Mouse (Mus musculus) activated CD4-positive, CD25-positive, alpha-beta regulatory T cell (primary cell): ENCODE results near the gene Olfr390. TPM values are rescaled to one million over a fixed set of nuclear protein-coding genes. Genes with fewer than 3 reads are reported as not detected.

Experiments used
- polyA plus RNA-seq, 2 experiments: library from polyadenylated mRNA; unstranded; fragments of 100-300 nt; shearing (Covaris generic); gene quantifications; one replicate each; pipeline ENCODE4 v1.2.1; 2017

Gene Olfr390
- under 1 TPM in 1 of 2 experiments, not detected in 1; 0.22 TPM for polyA plus RNA-seq

GRCm38 (mm10) chr11:73782664-73783063 is at the start of gene Olfr390:
Gene Olfr390 (plus strand): TSS chr11:73782964.

GRCm38 (mm10) chr11:73780613-73781012 is 2.2 kb upstream of the Olfr390 start, which contains the start of gene Olfr389:
Gene Olfr389 (minus strand): TSS chr11:73780713.

GRCm38 (mm10) chr11:73802952-73803351 is 20.2 kb downstream of the Olfr390 start, which contains the start of gene Olfr391-ps:
Gene Olfr391-ps (minus strand): TSS chr11:73803052.

GRCm38 (mm10) chr11:73816949-73817348 is 34.2 kb downstream of the Olfr390 start, which contains the start of gene Olfr392:
Gene Olfr392 (minus strand): TSS chr11:73817049.

Other genes with a start within 250 kb of the Olfr390 start
- gene Olfr385, start 190.0 kb upstream of the Olfr390 start, polyA plus RNA-seq: not detected
- gene Olfr384, start 184.4 kb upstream of the Olfr390 start, polyA plus RNA-seq: under 1 TPM in 1 of 2 experiments, not detected in 1; 0.20 TPM
- gene Zfp735, start 94.2 kb upstream of the Olfr390 start, polyA plus RNA-seq: not detected
- gene Olfr389, start 2.3 kb upstream of the Olfr390 start, polyA plus RNA-seq: not detected
- gene Olfr391-ps, start 20.1 kb downstream of the Olfr390 start, polyA plus RNA-seq: not detected
- under 1 TPM in 1 of 2 experiments, not detected in 1; 0.06 TPM for gene Olfr392, start 34.1 kb downstream of the Olfr390 start, polyA plus RNA-seq
- not detected for gene Olfr393, start 68.5 kb downstream of the Olfr390 start, polyA plus RNA-seq
- not detected for gene Olfr394, start 107.8 kb downstream of the Olfr390 start, polyA plus RNA-seq
- not detected for gene Olfr395, start 126.3 kb downstream of the Olfr390 start, polyA plus RNA-seq
- gene Olfr23, start 153.7 kb downstream of the Olfr390 start, polyA plus RNA-seq: under 1 TPM in 1 of 2 experiments, not detected in 1; 0.20 TPM
- gene Olfr397, start 177.9 kb downstream of the Olfr390 start, polyA plus RNA-seq: under 1 TPM in 1 of 2 experiments, not detected in 1; 0.27 TPM
- gene Olfr398, start 207.4 kb downstream of the Olfr390 start, polyA plus RNA-seq: under 1 TPM in 1 of 2 experiments, not detected in 1; 0.04 TPM